Mouse (Mus musculus): Measurements from ENCODE around the gene Camk1d. TPM values are rescaled to one million over a fixed set of nuclear protein-coding genes. Genes with fewer than 3 reads are reported as not detected.
"Not testable (repeated sequence)": the region's sequence is repeated elsewhere in the genome, so short reads cannot be mapped to it uniquely, and the experiment has no call there.

Camk1d gene
- total RNA-seq, 2 experiments from 2014 or later, result 115 to 116 TPM

DNA sequence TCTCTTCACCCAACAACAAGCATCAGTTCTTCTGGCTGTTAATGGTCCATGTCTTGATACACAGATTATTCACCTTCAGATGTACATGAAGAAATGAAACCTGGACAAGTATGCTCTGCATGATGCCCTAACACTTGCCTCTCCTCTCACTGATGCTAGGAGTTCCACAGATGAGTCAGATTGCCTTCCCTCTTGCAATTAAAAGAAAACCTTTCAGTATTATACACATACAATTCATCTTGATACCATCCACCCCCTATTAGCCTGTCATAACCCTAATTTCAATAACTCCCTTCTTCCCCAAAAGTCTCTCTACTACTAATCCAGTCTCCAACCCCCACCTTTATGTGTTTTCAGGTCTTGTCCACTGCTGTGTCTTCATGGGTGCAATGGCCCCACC lies 321.4 kb downstream of the Camk1d start:
- DNase-seq (ENCODE audit: low spot score in 2 of 2), result no peak
- intact Hi-C loops (cut with DNase I), result no loop called here

DNA sequence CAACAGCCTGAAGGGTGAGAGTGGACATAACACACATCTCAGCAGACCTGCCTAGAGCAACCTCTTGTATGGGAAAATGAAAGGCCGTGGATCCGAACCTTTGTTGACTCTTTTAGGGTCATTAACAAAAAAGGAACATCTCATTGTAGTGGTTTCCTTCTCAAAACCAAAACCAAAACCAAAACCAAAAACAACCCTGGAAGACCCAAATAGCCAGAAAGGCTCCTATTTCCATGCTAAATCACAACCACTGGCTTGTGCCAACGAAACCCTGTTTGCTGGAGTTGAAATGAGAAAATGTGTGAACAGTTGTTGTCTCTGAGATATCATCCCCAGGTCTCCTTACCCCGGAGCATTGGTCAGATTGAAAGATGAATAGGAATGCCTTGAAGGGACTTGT lies 321.8 kb downstream of the Camk1d start:
- no peak for DNase-seq (ENCODE audit: low spot score in 2 of 2)
- intact Hi-C loops (cut with DNase I), result no loop called here

DNA sequence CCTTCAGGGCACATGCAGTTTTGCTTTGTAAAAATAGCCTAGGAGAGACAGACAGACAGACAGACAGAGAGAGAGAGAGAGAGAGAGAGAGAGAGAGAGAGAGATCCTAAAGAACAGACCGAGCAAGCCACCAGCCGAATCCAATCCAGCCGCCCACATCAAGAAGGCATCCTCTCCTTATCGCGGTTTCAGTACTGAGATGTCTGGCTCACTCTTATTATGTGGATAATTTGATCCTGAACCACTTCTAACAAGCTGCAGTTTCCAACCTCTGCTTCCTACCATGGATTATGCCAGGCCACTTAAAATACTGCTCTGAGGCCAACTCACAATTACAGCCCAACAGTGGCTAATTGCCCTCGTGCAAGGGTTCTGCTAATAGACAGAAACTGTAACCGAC lies 325.9 kb downstream of the Camk1d start:
- DNase-seq (ENCODE audit: low spot score in 2 of 2), result peak in 1 of 2 experiments; percentile 36
- intact Hi-C loops (cut with DNase I), result no loop called here

DNA sequence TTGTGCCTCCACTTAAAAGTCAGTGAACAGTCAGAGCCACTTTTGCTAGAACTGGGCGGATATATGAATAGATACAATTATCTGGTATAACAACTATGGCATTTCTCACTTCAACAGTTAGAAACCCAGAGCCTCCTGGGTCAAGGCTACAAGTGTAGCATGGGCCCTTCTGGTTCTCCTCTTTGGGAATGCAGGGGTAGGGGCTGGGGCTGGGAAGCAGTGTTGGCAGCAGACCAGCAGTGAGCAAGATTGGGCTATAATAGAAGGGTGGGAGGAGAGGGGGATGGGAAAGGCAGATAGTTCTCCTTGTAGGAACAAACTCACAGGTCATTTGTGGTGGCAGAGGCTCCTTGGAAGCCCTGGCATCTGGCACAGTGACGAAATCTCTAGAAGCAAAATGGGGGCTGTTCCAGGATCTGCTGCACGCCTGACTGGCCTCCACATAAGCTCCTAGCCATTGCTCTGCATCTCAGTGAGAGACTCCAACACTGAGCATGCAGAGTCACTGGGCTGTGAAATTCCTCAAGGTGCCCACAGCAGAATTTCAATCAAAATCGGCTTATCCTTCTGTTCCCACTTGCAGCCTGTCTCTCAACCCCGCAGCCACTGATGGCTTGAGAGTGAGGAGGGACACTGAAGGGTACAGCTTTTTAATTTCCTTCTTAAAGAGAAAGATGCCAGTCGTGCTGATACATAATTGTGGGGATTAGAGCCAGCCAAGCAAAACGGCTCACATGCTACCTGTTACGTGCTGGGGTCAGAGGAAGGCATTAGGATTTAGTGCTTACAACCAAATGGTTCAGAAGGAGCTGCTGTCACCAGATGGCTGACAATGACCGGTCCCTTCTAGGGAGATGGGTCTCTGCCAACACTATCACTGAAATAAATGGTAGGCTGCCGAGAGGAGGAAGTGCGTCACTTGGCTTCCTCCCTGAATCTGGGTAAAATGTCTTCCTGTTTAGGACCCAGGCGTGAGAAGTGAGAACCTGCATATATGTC lies 332.3 kb downstream of the Camk1d start:
- DNase-seq (ENCODE audit: low spot score in 2 of 2), result no peak
- intact Hi-C loops (cut with DNase I), result no loop called here

DNA sequence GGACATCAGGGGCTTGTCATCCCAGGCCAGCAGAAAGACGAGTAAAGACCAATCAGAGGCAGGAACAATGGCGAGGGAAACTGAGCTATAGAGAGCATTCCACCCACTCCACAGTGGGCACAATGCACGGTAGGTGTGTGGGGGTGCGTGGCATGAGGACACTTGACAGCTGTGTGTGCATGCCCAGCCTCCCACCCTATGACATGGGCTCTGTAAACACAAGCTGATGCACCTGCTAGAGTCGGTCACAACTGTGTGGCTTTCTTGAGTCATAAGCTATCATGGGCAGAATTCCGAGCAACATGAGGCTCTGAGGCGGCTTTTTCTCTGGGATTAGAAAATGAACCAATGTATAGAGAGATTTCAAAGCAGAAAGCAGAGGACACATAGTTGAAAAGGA lies 333.3 kb downstream of the Camk1d start:
- DNase-seq (ENCODE audit: low spot score in 2 of 2), result peak in 1 of 2 experiments; percentile 58
- intact Hi-C loops (cut with DNase I), result no loop called here

DNA sequence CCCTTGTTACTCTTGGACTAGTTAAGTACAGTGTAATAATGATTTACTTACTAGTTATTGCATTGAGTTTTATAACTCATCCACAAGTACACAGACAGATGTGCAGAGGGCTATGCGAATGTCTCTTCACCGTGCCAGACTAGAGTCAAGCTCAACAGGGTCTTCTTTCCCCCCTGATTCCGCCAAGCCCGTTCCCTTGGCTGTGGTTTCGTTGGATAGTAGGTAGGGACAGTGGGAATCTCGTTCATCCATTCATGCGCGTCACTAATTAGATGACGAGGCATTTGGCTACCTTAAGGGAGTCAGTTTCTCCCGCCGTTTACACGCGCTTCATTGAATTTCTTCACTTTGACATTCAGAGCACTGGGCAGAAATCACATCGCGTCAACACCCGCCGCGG lies 335.4 kb downstream of the Camk1d start:
- intact Hi-C loops (cut with DNase I); DNase-seq (ENCODE audit: low spot score in 2 of 2): not testable (repeated sequence)

DNA sequence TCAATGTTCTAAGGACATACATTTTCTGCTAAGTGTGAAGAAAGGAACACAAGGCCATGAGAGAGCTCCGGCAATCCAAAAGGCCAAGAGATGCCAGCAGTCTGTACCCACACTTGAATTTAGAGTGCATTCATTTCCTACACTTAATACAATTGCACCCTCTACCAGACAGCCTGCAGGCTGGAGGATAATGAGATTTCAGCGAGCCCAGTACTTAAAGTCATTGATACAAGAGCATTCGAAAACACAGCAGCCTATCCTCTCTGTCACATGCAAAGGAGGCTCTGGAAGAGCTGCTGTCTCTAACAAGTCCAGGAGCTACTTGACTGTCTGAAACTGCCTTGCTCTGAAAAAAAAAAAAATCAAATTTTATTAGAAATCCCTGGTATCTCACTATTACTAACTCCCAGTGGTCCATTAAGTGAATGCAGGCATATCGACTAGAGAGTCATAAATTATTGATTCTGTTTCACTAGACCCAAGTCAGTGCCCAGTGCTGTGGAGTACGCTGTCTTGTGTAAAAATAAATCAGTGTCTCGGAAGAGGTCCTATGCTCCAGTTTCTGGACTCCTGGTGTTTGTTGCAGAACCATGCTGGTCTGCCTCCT lies 336.1 kb downstream of the Camk1d start:
- intact Hi-C loops (cut with DNase I), result no loop called here
- no peak for DNase-seq (ENCODE audit: low spot score in 2 of 2)

DNA sequence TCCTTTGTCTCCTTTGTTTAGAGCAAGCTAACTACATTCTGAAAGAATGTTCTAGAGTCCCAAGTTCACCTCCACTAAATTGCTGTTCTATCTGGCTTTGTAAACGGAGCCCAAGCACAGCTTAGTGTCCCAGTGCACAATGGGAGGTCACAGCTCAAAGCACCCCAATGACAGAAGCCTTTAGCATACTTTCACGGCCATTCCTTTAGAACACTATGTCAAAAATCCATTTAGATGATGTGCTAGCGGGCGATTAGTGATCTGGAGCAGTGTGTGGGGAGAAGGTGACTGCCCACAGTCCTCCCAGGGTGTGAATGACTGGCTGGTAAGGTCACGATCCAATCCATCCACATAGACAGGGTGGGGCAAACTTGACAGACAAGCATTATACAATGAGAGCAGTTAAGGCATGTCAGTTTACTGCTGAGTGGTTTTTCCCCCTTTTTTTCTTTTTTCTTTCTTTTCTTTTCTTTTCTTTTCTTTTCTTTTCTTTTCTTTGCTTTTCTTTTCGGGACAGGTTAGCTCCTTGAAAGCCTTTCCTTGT lies 341.4 kb downstream of the Camk1d start:
- no peak for DNase-seq (ENCODE audit: low spot score in 2 of 2)
- intact Hi-C loops (cut with DNase I), result no loop called here

DNA sequence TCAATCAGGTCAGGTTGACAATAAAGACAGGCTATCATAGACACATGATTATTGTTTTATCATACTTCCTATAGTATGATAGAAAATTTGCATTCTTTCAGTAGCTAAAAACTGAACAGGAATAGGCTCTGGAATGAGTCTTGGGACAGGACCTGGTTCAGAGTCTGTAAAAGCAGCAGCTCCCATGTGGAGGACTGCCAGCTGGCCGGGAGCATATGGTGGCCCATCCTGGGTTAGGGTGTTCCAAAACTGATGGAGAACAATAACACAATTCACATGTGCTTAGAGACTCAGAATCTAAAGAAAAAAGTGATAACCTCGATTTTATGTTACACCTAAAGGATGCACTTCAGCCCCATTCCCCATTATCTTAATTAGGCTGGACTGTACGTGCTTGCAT lies 343.0 kb downstream of the Camk1d start:
- DNase-seq (ENCODE audit: low spot score in 2 of 2), result no peak
- intact Hi-C loops (cut with DNase I), result no loop called here

DNA sequence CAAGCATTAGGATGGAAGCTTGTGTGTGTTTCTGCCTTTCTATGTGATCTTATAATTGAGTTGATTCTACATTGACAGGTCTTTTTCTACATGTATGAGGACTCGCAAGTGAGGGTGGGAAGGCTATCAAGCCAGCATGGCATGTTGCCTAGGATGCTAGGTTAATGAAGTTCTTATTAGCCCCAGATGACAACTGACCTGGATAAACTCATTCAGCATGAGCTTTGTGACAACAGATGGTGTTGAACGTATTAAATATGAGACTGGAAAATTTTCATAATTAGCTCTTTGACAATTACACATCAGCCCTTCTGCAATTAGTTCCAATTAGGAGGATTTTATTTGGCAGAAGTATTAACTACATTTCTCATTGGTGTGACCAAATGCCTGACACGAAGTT lies 343.7 kb downstream of the Camk1d start:
- intact Hi-C loops (cut with DNase I), result no loop called here
- no peak for DNase-seq (ENCODE audit: low spot score in 2 of 2)

DNA sequence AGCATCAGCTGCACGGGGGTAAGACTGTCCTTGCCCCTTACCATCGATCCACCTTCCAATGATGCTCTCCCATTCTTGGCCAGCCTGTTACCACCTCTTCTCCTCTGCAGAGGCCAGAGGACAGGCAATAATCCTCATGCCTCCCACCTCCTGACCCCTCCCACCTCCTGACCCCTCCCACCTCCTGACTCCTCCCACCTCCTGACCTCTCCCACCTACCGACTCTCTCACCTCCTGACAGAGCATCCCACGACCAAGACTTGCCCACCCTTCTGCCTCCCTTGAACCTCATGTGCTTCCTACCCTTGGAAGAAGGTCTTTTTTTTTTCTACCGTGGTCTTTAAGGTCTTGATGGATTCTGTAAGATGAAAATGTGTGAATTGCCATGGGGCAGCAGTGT lies 350.5 kb downstream of the Camk1d start:
- DNase-seq (ENCODE audit: low spot score in 2 of 2), result no peak
- intact Hi-C loops (cut with DNase I), result no loop called here

DNA sequence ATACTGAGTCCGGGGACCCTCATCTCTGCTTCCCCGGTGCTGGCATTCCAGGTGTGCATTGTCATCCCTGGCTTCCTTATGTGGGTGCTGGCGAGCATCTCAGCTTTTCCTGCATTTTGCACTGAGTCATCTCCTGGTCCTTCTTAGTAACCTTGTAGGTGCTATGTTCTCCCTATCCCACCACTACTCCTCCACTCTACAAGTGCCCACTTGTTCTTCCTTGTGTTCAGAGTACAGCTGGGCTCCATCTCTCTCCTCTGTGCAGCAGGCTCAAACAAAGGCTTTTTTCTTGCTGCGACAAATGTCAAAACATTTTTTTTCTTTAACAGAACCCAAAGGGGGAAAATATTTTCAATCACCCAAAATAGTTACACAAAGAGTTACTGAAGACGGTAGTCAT lies 356.3 kb downstream of the Camk1d start:
- peak in 1 of 2 experiments; percentile 55 for DNase-seq (ENCODE audit: low spot score in 2 of 2)
- intact Hi-C loops (cut with DNase I), result no loop called here

DNA sequence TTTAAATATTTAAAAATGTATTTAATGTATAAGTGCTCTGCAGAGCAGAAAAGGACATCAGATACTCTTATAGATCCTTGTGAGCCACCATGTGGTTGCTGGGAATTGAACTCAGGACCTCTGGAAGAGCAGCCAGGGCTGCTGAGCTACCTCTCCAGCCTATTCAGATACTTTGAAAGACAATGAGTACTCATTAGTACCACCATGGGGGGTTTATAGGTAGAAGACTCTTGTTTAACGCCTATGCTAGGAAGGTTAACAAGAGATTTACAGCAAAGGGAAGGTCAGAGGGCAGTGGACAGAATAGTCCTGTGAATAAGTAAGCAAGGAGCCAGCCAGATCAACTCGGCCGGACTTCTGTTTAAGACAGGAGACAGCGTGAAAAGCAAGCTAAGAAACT lies 357.3 kb downstream of the Camk1d start:
- no peak for DNase-seq (ENCODE audit: low spot score in 2 of 2)
- intact Hi-C loops (cut with DNase I), result no loop called here

DNA sequence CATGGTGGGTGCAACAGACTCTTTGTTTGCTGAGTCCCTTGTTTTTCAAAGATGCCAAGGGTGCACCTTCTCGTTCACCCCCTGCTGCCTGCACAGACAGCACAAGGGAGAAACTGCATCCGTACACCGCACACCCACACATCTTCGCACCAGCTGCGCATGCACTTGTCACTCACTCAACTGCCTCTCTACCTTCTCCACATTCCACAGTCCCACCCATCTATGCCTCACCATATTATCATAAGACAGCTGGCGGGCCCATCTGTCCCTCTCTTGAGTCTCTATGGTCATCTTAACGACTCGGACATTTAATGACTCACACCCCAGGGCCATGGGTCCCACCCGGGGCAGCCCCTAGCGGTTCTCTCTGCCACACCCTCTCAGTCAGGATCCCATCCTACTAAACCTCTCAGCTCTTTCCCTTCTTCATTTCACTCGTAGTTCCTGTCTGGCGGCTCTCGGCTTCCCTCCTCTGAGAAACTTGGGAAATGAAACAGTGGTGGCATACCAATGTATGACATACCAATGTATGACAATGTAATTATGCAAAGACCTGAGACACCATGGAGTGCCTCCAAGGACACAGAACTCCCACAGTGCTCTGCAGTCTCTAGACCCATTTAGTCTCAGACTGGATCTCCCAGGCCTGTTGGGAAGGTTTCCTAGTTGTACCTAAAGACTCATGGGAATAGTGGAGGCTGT lies 361.3 kb downstream of the Camk1d start:
- intact Hi-C loops (cut with DNase I), result no loop called here
- peak in 1 of 2 experiments; percentile 64 for DNase-seq (ENCODE audit: low spot score in 2 of 2)

DNA sequence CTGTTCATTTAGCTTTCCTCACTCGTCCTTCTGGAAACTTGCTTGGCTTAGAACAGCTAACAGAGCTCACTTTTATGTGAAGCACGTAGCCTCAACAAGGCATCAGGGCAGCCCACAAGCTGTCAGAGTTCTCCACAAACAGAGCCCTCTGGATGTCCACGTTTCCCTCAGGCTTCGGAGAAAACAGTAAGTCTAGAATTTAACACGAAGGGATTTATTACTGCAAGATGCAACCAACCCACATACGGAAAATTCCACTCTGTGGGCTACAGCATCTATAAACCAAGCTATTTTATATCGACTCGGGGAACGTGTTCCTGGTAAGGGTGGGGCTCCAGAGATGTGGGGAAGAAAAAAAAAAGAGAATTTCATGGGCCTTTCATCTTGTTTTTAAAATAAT lies 369.0 kb downstream of the Camk1d start:
- intact Hi-C loops (cut with DNase I), result no loop called here
- peak in 1 of 2 experiments; percentile 68 for DNase-seq (ENCODE audit: low spot score in 2 of 2)

DNA sequence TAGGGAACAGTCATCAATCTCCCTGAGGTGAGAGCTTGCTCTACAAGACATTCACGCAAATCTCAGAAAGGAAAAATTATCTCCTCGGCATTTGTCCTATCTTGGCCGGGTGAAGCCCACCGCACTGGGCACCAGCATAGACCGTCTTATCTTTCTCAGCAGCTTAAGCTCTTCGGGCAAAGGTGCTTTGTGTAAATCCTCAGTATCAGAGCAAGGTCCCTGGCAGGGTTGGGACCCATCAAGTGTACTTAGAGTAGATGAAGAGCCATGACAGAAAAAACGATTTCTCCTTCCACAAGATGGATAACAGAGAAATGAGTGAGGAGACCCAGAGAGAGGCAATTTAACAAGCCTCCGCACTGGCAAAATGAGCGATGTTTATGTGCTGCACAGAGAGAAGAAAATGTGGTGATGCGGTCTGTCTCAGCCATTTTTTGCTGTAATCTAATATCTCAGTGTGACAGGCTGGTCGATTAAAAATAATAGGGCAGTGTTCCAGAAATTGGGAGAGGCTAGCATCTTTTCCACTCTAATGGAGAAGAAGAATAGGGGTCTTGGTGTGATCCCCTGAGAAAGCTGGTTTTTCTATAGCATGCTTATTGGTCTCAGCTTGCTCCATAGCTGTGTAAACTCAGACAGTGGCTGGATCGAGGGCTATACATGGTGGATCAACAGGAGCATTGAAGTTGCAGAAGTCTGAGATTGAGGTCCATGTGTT lies 386.6 kb downstream of the Camk1d start:
- intact Hi-C loops (cut with DNase I), result no loop called here
- no peak for DNase-seq (ENCODE audit: low spot score in 2 of 2)

DNA sequence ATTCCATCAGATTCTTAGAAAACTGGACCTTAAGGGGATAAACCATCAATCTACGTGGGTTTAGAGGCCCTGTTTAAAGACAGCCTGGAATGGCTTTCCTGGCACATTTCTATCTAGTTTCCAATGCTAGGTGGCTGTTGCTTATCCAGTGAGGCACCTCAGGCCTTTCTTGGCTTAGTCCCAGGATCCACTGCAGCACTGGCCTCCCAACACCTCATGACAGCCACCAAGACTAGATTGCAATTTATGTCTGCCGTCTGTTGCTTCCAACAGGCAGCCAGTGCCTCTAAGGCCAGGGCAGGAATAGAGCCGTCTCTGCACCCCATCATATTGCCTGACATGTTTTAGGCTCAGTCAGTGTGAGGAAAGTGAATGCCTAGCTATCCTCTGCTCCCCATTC lies 389.5 kb downstream of the Camk1d start:
- intact Hi-C loops (cut with DNase I), result no loop called here
- no peak for DNase-seq (ENCODE audit: low spot score in 2 of 2)

DNA sequence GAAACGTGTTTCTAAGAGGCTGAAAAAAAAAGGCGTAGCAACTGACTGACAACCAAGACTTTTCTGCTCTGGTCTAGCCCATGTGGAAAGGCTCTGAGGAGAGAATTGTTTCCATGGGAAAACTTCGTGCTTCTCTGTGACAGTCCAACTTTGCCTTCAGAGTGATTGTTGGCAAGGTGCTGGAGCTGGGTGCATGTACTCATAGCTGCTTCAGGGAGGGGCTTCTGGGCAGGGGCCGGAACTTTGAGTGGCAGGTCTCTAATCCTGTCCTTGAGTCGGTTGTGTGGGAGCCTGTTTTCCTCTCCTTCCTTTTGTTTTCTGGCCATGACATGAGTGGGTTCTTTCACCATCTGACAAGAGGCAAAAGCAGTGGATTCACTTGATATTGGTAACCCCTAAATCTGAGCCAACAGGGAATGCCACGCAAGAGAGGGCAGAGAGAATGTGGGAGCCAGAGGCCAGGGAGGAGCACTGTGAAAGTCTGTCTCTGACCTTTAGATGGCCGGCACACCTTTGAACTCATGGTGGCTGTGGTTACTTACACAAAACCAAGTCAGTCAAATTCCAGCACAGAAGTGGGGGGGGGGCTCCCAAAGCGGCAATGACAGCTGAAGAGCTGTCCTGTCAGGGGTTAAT lies 392.5 kb downstream of the Camk1d start:
- intact Hi-C loops (cut with DNase I), result no loop called here
- no peak for DNase-seq (ENCODE audit: low spot score in 2 of 2)

DNA sequence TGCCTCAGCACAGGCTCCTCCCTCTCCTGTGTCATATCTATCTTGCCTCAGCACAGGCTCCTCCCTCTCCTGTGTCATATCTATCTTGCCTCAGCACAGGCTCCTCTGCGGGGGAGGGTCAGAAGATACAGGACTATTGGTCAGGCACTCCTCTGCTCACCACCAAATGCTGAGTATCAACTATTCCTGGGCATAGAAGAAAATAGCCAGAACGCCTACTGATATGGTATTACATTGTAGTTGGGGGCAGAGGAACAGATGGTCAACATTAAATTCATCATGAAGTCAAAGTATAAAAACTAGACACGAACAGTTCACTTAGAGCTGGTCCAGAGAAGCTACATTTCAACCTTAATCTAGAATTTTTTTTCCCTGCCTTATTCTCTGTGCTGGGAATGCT lies 395.2 kb downstream of the Camk1d start:
- intact Hi-C loops (cut with DNase I), result no loop called here
- peak in 1 of 2 experiments; percentile 68 for DNase-seq (ENCODE audit: low spot score in 2 of 2)

All from left cerebral cortex, postnatal 25 days (tissue).